Mouse (Mus musculus): Measurements from ENCODE around the gene Mertk. TPM values are rescaled to one million over a fixed set of nuclear protein-coding genes. Genes with fewer than 3 reads are reported as not detected.

The Mertk gene
- polyA plus RNA-seq, 1 experiment from 2014 or later, result 0.65 TPM

DNA sequence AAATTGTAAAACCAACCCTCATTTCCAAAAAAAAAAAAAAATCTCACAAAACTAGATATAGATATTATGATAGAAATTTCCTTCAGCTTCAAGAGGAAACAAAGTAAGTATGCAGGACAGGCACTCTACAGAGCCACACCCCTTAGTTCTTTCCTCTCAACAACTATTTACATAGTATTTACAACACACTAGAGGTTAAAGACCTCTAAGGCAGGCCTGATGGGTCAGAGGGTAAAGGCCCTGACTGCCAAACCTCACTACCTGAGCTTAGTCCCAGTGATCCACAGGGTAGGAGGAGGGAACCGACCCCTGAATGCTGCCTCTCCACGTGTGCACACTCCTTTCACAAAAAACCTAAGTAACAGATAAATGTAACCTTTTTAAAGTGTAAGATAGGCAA lies 114.0 kb downstream of the Mertk start:
- H3K27me3 ChIP-seq, result no peaks in the 10 kb centered on the region
- H3K9ac ChIP-seq (replicated peaks), result no peak overlapping the region
- H3K4me2 ChIP-seq (replicated peaks), result no peak overlapping the region
- no peak for ATAC-seq (replicated peaks)
- H3K9me3 ChIP-seq, result no peaks in the 10 kb centered on the region
- H3K4me1 ChIP-seq, result peaks cover 5% of the 10 kb centered on the region; the same call in 1 of the 2 replicates
- H3K27ac ChIP-seq (replicated peaks), result no peak overlapping the region
- no peak overlapping the region for H3K4me3 ChIP-seq
- H3K36me3 ChIP-seq, result no peaks in the 10 kb centered on the region
- WGBS, result 43% methylated on average over 2 of the region's 2 CpGs

DNA sequence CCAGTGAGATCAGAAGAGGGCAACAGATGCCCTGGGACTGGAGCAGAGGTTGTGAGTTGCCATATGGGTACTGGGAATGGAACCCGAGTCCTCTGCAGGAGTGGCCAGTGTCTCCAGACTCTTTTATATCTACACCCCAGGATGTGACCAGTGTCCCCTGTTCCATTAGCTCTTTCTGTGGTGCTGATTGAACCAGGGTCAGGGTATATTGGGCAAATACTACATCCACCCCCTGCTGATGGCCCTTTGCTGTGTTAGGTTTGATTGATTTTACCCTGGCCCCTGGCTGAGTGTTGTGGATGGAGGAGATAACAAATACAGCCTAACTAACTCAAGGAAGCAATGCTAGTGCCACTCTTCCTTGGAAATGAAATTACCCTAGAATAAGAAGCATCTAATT lies 117.6 kb downstream of the Mertk start:
- Histone ChIP-seq H3K9ac (replicated peaks) (no peak overlapping the region), H3K4me2 (replicated peaks) (no peak overlapping the region), H3K27me3 (no peaks in the 10 kb centered on the region), H3K27ac (replicated peaks) (no peak overlapping the region), H3K9me3 (no peaks in the 10 kb centered on the region), H3K4me1 (peaks cover 18% of the 10 kb centered on the region), H3K4me3 (no peak overlapping the region), H3K36me3 (no peaks in the 10 kb centered on the region)
- WGBS, result 78% methylated on average over 1 of the region's 1 CpGs
- ATAC-seq (replicated peaks), result no peak

DNA sequence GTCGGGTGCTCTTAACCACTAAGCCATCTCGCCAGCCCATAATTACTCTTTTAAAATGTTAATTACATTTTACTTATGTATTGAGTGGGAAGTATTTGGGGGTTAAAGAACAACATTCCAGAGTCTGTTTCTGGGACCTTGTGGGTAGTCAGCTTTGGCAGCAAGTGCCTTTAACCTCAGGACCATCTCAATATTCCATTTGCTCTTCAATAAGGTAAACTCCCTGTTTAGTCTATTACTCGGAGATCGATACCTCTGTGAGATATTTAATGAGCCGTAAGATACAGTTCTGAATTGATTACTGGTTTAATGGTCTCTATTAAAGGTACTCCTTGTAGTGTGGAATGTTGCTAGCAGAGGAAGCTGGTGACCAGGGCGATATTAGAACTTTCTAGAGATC lies 118.2 kb downstream of the Mertk start:
- no peak; the same call in 1 of the 2 replicates for ATAC-seq (replicated peaks)
- Histone ChIP-seq H3K9me3 (no peaks in the 10 kb centered on the region), H3K9ac (replicated peaks) (no peak overlapping the region), H3K27me3 (no peaks in the 10 kb centered on the region), H3K4me1 (peaks cover 18% of the 10 kb centered on the region), H3K4me2 (replicated peaks) (peak overlapping the region; percentile 70), H3K36me3 (no peaks in the 10 kb centered on the region), H3K27ac (replicated peaks) (peak overlapping the region; percentile 94; the same call in 1 of the 2 replicates), H3K4me3 (peak overlapping the region; percentile 65)
- WGBS, result 30% methylated on average over 6 of the region's 6 CpGs

GRCm38 (mm10) chr2:128817387-128817785 lies 118.6 kb downstream of the Mertk start:
- Histone ChIP-seq H3K4me2 (replicated peaks) (peak overlapping the region; percentile 70), H3K9ac (replicated peaks) (peak overlapping the region; percentile 47; the same call in 1 of the 2 replicates), H3K4me3 (peak overlapping the region; percentile 65), H3K36me3 (no peaks in the 10 kb centered on the region), H3K27ac (replicated peaks) (peak overlapping the region; percentile 94), H3K9me3 (no peaks in the 10 kb centered on the region), H3K27me3 (no peaks in the 10 kb centered on the region), H3K4me1 (peaks cover 18% of the 10 kb centered on the region)
- ATAC-seq (replicated peaks), result peak; percentile 67
- WGBS, result under 1% methylated on average over 7 of the region's 7 CpGs

- peak within 1 kb of the TSS; percentile 65 for H3K4me3 ChIP-seq
- WGBS, result under 1% methylated on average over 59 of the region's 59 CpGs
- H3K4me2 ChIP-seq (replicated peaks), result peak within 1 kb of the TSS; percentile 70
- H3K36me3 ChIP-seq, result no peaks in the 10 kb centered on the region
- H3K9me3 ChIP-seq, result no peaks in the 10 kb centered on the region
- H3K4me1 ChIP-seq, result peaks cover 18% of the 10 kb centered on the region
- peak within 1 kb of the TSS; percentile 94 for H3K27ac ChIP-seq (replicated peaks)
- H3K9ac ChIP-seq (replicated peaks), result peak within 1 kb of the TSS; percentile 62
- ATAC-seq (replicated peaks), result peak; percentile 97
- H3K27me3 ChIP-seq, result no peaks in the 10 kb centered on the region
Measured at GRCm38 (mm10) chr2:128817786-128818681, 119.3 kb downstream of the Mertk start, which contains the start of gene Tmem87b. Gene Tmem87b, plus strand, starts transcription at chr2:128818118.

GRCm38 (mm10) chr2:128818956-128819643 lies 120.3 kb downstream of the Mertk start:
- 10% methylated on average over 14 of the region's 14 CpGs for WGBS

GRCm38 (mm10) chr2:128820631-128821030 lies 121.9 kb downstream of the Mertk start:
- no peaks in the 10 kb centered on the region for H3K27me3 ChIP-seq
- ATAC-seq (replicated peaks), result no peak
- H3K4me1 ChIP-seq, result peaks cover 18% of the 10 kb centered on the region
- no peak overlapping the region for H3K4me3 ChIP-seq
- H3K9me3 ChIP-seq, result no peaks in the 10 kb centered on the region
- H3K4me2 ChIP-seq (replicated peaks), result no peak overlapping the region
- no peak overlapping the region for H3K9ac ChIP-seq (replicated peaks)
- WGBS, result 86% methylated on average over 2 of the region's 2 CpGs
- H3K27ac ChIP-seq (replicated peaks), result no peak overlapping the region
- peaks cover 8% of the 10 kb centered on the region; the same call in 1 of the 2 replicates for H3K36me3 ChIP-seq

More at GRCm38 (mm10) chr2:128818956-128819643, 120.3 kb downstream of the Mertk start:
- ATAC-seq (replicated peaks), result no peak
- peak overlapping the region; percentile 65 for H3K4me3 ChIP-seq
- peak overlapping the region; percentile 94 for H3K27ac ChIP-seq (replicated peaks)
- H3K9ac ChIP-seq (replicated peaks), result peak overlapping the region; percentile 62
- H3K4me1 ChIP-seq, result peaks cover 18% of the 10 kb centered on the region
- no peaks in the 10 kb centered on the region for H3K9me3 ChIP-seq
- H3K27me3 ChIP-seq, result no peaks in the 10 kb centered on the region
- peak overlapping the region; percentile 70 for H3K4me2 ChIP-seq (replicated peaks)
- H3K36me3 ChIP-seq, result 0 out of 2 replicates have a peak, but pooled peaks cover 2% of the 10 kb centered on the region

DNA sequence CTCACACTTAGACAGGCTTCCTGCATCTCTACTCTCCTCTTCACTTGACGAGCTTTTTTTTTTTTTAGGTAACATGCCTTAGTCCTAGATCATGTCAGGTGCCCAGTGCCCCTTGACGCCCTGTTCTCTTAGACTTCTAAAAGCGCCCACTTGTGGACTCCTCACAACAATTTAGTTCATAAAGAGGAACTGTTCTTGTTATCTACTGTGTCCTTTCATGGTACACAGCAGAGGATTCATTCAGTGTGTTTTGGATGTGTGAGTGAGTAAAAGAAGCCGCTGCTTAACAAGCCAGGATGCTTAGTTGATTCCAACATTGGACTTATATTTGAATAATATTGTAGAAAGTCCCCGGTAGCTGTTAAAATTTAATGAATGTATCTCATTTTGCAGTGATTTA lies 125.1 kb downstream of the Mertk start:
- H3K9ac ChIP-seq (replicated peaks), result no peak overlapping the region
- H3K4me3 ChIP-seq, result no peak overlapping the region
- H3K27ac ChIP-seq (replicated peaks), result no peak overlapping the region
- peaks cover 25% of the 10 kb centered on the region for H3K36me3 ChIP-seq
- H3K4me2 ChIP-seq (replicated peaks), result no peak overlapping the region
- 85% methylated on average over 5 of the region's 5 CpGs for WGBS
- H3K27me3 ChIP-seq, result no peaks in the 10 kb centered on the region
- ATAC-seq (replicated peaks), result no peak
- H3K4me1 ChIP-seq, result peaks cover 11% of the 10 kb centered on the region
- H3K9me3 ChIP-seq, result no peaks in the 10 kb centered on the region

DNA sequence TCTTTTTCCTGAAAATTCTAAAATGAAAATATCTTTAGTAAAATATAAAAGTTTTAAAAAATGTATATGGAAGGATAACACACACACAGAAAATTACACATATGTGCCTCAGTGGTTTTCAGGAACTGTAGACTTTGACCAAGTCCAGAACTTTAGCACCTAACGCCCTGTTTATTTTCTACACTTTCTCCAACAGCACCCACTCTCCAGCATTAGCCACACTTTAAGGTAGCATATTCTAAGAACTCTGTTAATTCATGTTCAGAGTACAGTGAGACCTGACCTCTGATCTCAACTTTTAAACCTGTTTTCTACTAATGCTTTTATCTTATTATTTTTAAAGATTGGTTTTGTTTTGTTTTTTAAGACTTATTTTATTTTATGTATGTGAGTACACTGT lies 129.0 kb downstream of the Mertk start:
- WGBS, result 98% methylated on average over 1 of the region's 1 CpGs
- Histone ChIP-seq H3K4me2 (replicated peaks) (no peak overlapping the region), H3K27ac (replicated peaks) (no peak overlapping the region), H3K9me3 (no peaks in the 10 kb centered on the region), H3K36me3 (peaks cover 55% of the 10 kb centered on the region), H3K4me1 (no peaks in the 10 kb centered on the region), H3K4me3 (no peak overlapping the region), H3K27me3 (no peaks in the 10 kb centered on the region), H3K9ac (replicated peaks) (no peak overlapping the region)
- ATAC-seq (replicated peaks), result no peak

GRCm38 (mm10) chr2:128832611-128833010 lies 133.9 kb downstream of the Mertk start:
- H3K9me3 ChIP-seq, result no peaks in the 10 kb centered on the region
- no peak overlapping the region for H3K9ac ChIP-seq (replicated peaks)
- no peak overlapping the region for H3K27ac ChIP-seq (replicated peaks)
- no peaks in the 10 kb centered on the region for H3K27me3 ChIP-seq
- H3K36me3 ChIP-seq, result peaks cover 77% of the 10 kb centered on the region
- no peak overlapping the region for H3K4me3 ChIP-seq
- no peak for ATAC-seq (replicated peaks)
- H3K4me2 ChIP-seq (replicated peaks), result no peak overlapping the region
- no peaks in the 10 kb centered on the region for H3K4me1 ChIP-seq
- WGBS, result 84% methylated on average over 3 of the region's 3 CpGs

- H3K9ac ChIP-seq (replicated peaks), result no peak overlapping the region
- H3K27ac ChIP-seq (replicated peaks), result no peak overlapping the region
- H3K27me3 ChIP-seq, result no peaks in the 10 kb centered on the region
- H3K4me3 ChIP-seq, result no peak overlapping the region
- peaks cover 81% of the 10 kb centered on the region for H3K36me3 ChIP-seq
- H3K4me1 ChIP-seq, result no peaks in the 10 kb centered on the region
- no peaks in the 10 kb centered on the region for H3K9me3 ChIP-seq
- no peak overlapping the region for H3K4me2 ChIP-seq (replicated peaks)
- ATAC-seq (replicated peaks), result no peak
- 95% methylated on average over 2 of the region's 2 CpGs for WGBS
Measured at GRCm38 (mm10) chr2:128833035-128833434, 134.3 kb downstream of the Mertk start.

DNA sequence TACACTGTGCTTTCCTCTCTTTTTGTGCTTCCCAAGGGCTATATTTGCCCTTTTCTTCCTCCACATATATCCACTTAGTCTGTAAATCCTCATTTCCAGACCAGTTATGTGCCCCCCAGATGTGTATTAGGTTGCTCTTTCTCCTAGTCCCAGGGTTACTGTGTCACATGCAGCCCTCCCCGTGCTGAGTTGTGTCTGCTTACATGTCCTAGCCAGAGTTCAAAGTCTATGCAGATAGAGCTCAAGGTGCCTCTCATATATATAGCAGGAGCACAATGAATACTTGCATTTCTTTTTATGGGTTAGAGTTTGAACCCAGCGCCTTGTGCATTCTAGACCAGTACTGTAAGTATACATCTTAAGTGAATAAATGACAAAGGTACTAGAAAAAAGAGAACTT lies 134.7 kb downstream of the Mertk start:
- Histone ChIP-seq H3K4me1 (no peaks in the 10 kb centered on the region), H3K9me3 (no peaks in the 10 kb centered on the region), H3K9ac (replicated peaks) (no peak overlapping the region), H3K4me3 (no peak overlapping the region), H3K4me2 (replicated peaks) (no peak overlapping the region), H3K27ac (replicated peaks) (no peak overlapping the region), H3K36me3 (peaks cover 80% of the 10 kb centered on the region), H3K27me3 (no peaks in the 10 kb centered on the region)
- no peak for ATAC-seq (replicated peaks)
- WGBS, result 96% methylated on average over 2 of the region's 2 CpGs
